Mouse (Mus musculus) heart, postnatal 0 days (tissue): ENCODE data around the gene Rorb. TPM values are rescaled to one million over a fixed set of nuclear protein-coding genes. Genes with fewer than 3 reads are reported as not detected.

Experiments
- ATAC-seq: fragments of 200-750 bp; cut with Nextera tagmentation; 2 replicates; pipeline ENCODE4 v1.8.0; 2017; ENCODE audit warnings: low read depth, moderate number of reproducible peaks, moderate library complexity; ENCODE audit not compliant: insufficient read depth
- DNase-seq: peaks from one replicate; pipeline ENCODE4 v3.0.0-alpha.2; 2016; ENCODE audit warnings: low spot score
- H3K27ac ChIP-seq: fragments of 300-500 bp; sonication (generic); 2 replicates; pipeline ENCODE4 v1.5.1; 2014; ENCODE audit warnings: low read depth, mild to moderate bottlenecking
- H3K27me3 ChIP-seq: fragments of 300-500 bp; sonication (generic); 2 replicates; pipeline ENCODE4 v1.6.1; 2014; ENCODE audit warnings: low read length, mixed read lengths; ENCODE audit not compliant: control insufficient read depth, insufficient read depth
- H3K36me3 ChIP-seq: fragments of 300-500 bp; sonication (generic); replicated peaks from 2 replicates; pipeline ENCODE4 v1.6.1; 2014; ENCODE audit warnings: low read length, mixed read lengths; ENCODE audit not compliant: control insufficient read depth, insufficient read depth
- H3K4me1 ChIP-seq: fragments of 300-500 bp; sonication (generic); 2 replicates; pipeline ENCODE4 v1.6.1; 2014; ENCODE audit warnings: antibody characterized with exemption; ENCODE audit not compliant: control insufficient read depth, insufficient read depth
- H3K4me2 ChIP-seq: fragments of 300-500 bp; sonication (generic); 2 replicates; pipeline ENCODE4 v1.6.1; 2014; ENCODE audit warnings: low read depth, mild to moderate bottlenecking, low read length, moderate library complexity
- H3K4me3 ChIP-seq: fragments of 300-500 bp; sonication (generic); 2 replicates; pipeline ENCODE4 v1.5.1; 2014; ENCODE audit warnings: low read depth, low read length
- H3K9ac ChIP-seq: fragments of 300-500 bp; sonication (generic); replicated peaks from 2 replicates; pipeline ENCODE4 v1.6.1; 2014; ENCODE audit warnings: low read depth, low read length, mixed read lengths
- H3K9me3 ChIP-seq: fragments of 300-500 bp; sonication (generic); replicated peaks from 2 replicates; pipeline ENCODE4 v1.6.1; 2016; ENCODE audit warnings: low read length; ENCODE audit not compliant: control insufficient read depth
- CTCF ChIP-seq: IDR thresholded peaks from 2 replicates; pipeline ENCODE4 v1.5.1; 2016; ENCODE audit warnings: antibody characterized with exemption, control low read depth, low read depth
- EP300 ChIP-seq: IDR thresholded peaks from 2 replicates; pipeline ENCODE4 v1.6.1; 2016; ENCODE audit warnings: antibody characterized with exemption, low read depth
- WGBS: fragments of 180-500 bp; shearing (Covaris S2); extraction: QIAGEN DNeasy Blood & Tissue Kit; methylation state at CpG from one replicate; pipeline ENCODE4 v1.1.7; 2014; 5-methylcytosine and 5-hydroxymethylcytosine counted together
- polyA plus RNA-seq: library from polyadenylated mRNA; unstranded; fragments of >200 nt; fragmentation: Nextera tagmentation; extraction: Ambion mirVana; gene quantifications from 2 replicates; pipeline ENCODE4 v1.2.1, GENCODE M21; 2015
- total RNA-seq: library from RNA; depleted of rRNA; stranded (reverse); fragments of >200 nt; gene quantifications from 2 replicates; pipeline ENCODE4 v1.2.3, GENCODE M21; 2014; ENCODE audit warnings: low replicate concordance

Rorb gene
- total and polyA plus RNA-seq, 2 experiments from 2014 or later = 0.36 TPM; not detected in 1

DNA sequence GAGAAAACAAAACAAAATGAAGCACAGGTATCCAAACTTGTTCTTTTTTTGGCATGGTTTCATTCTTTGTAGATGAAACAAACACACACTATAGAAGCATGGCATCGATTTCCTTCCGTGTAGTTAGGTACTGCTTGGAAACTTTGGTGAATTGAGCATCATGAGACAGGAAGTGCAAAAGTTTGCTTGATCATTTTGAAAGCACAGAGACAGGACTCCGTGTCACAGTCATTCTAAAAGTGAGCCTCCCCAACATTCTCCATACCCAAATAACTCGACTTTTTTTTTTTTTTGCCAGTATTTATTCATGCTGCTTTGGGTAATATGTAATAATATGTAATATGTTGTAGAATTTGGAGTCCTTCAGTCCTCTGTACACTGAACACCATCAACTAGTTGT, 1.2 kb upstream of the Rorb start:
- no peak overlapping the region for H3K27ac ChIP-seq
- H3K9me3 ChIP-seq = no peaks in the 10 kb centered on the region
- H3K36me3 ChIP-seq = no peaks in the 10 kb centered on the region
- 57% methylated on average over 4 of the region's 4 CpGs for WGBS
- H3K27me3 ChIP-seq = peaks cover 16% of the 10 kb centered on the region
- DNase-seq = no peak
- no peak for ATAC-seq
- no peak for TF ChIP-seq CTCF
- no peak for TF ChIP-seq EP300
- peak overlapping the region; percentile 81 for H3K4me2 ChIP-seq
- peaks cover 8% of the 10 kb centered on the region; the same call in 1 of the 2 replicates for H3K4me1 ChIP-seq
- H3K4me3 ChIP-seq = peak overlapping the region; percentile 53; the same call in 1 of the 2 replicates
- no peak overlapping the region for H3K9ac ChIP-seq

DNA sequence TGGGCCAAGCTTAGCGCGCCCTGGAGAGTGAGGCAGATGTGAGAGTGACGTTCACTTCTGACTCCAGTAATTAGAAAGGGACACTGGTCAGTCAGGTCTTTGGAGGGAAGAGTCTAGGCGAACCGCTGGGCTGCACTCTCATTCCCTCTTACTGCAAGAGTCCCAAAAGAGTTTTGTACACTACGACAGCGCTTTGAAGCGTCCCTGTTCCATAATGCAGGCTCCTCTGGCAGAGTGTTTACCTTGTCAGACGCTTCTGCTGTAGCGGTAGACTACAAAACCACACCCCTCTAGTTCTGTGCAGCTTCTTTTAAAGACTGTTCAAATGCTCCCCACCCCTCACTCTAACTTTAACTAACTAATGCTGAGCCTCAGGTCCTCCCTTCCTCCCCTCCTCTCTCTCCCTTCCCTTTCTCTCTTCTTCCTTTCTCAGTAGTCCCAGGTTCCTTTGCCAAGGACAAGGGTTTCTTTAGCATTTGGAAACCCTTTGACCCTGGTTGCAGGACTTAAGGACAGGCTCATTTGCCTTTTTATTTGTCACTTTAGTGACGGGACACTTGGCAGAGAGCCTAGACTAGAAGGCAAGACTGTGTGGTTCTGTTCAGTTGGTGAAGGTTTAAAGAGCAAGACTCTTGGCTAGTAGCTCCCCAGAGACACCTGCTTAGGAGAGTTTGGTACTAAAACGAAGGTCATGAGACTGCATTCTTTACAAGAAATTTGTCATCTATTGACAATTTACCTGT, 603 bp upstream of the Rorb start:
- DNase-seq (no peak), ATAC-seq (peak; percentile 70)
- H3K9ac ChIP-seq = peak overlapping the region; percentile 31; the same call in 1 of the 2 replicates
- H3K4me3 ChIP-seq = peak overlapping the region; percentile 53
- H3K27ac ChIP-seq = peak overlapping the region; percentile 47
- peak overlapping the region; percentile 81 for H3K4me2 ChIP-seq
- H3K4me1 ChIP-seq = peaks cover 8% of the 10 kb centered on the region; the same call in 1 of the 2 replicates
- no peak for TF ChIP-seq CTCF
- TF ChIP-seq EP300 = no peak
- H3K27me3 ChIP-seq = peaks cover 16% of the 10 kb centered on the region
- H3K36me3 ChIP-seq = no peaks in the 10 kb centered on the region
- 3% methylated on average over 12 of the region's 12 CpGs for WGBS
- H3K9me3 ChIP-seq = no peaks in the 10 kb centered on the region

DNA sequence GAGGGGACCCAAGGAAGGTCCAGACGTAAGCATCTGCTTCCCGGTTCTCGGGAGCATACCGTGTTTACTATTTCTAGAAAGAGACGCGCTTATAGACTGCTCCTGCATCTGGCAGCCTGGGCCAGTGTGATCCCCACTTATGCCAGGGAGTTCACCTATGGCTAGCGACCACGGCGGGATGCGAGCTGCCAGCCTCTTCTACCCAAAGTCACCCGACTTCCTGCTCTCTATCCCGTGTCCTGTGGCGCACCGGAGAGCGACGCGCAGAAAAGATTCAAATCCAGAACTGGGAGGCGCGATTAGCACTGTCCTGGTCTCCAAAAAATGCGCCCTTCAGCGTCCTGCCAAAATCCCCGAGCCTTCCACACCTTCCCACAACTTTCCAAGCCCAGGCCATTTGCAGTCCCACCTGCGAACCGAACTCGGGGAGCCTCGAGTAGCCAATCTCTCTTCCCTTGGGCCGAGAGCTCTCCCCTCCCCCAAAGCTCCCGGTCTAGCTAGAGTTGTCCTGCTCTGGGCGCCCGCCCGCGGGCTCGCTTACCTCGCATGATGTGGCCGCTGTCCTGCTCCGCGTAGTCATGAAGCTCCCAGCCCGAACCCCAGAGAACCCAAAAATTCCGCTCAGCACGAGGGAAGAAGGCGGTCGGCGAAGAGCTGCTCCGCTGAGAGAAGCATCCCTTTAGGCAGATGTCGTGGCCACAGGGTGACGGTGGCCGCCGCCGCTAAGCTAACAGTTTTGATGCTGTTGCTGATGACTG, 806 bp downstream of the Rorb start:
- H3K27ac ChIP-seq = peak overlapping the region; percentile 61
- DNase-seq (no peak), ATAC-seq (peak; percentile 37)
- H3K27me3 ChIP-seq = peaks cover 16% of the 10 kb centered on the region
- peak overlapping the region; percentile 53 for H3K4me3 ChIP-seq
- WGBS = 2% methylated on average over 49 of the region's 49 CpGs
- TF ChIP-seq EP300 = no peak
- TF ChIP-seq CTCF = no peak
- H3K9me3 ChIP-seq = no peaks in the 10 kb centered on the region
- peak overlapping the region; percentile 40 for H3K9ac ChIP-seq
- no peaks in the 10 kb centered on the region for H3K36me3 ChIP-seq
- H3K4me1 ChIP-seq = peaks cover 8% of the 10 kb centered on the region; the same call in 1 of the 2 replicates
- H3K4me2 ChIP-seq = peak overlapping the region; percentile 81

DNA sequence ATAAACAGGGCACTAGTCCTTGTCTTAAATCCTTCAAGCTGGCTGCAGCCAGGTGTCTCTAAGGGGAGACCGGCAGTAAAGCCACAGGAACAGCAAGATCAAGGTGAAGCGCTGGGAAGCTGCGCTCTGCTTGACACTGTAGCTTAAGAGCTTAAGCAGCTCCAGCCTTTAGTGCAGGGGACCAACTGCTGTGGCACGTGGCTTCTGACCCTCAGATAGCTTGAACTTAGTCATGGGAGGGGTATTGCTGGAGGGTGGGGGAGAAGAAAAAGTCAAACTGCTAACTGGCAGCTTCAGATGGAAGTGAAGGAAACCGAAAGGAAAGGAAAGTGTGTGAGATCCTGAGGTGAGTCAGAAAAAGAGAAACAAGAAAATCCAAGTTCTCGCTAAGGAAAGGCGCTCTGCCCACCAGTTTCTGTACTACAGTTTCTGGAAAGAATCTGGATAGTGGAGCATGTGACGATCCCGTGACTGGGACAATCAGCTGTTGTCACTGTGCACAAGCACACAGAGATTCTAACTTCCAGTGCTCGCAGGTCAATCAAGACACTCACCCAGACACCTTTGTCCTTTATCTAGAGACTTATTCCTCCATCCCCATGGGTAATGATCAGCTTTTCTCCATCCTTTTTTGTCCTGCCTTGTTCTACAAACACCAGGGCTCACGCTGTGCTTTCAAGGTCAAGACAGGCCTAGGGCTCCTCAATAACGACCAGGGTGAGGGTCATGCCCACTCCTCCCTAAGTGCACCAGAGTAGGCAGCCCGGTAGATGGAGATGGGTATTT, 2.2 kb downstream of the Rorb start:
- Histone ChIP-seq H3K27me3 (peaks cover 16% of the 10 kb centered on the region), H3K36me3 (no peaks in the 10 kb centered on the region), H3K27ac (no peak overlapping the region), H3K9ac (no peak overlapping the region), H3K4me2 (no peak overlapping the region), H3K9me3 (no peaks in the 10 kb centered on the region), H3K4me1 (peaks cover 8% of the 10 kb centered on the region; the same call in 1 of the 2 replicates), H3K4me3 (no peak overlapping the region)
- DNase-seq (no peak), ATAC-seq (no peak)
- 52% methylated on average over 13 of the region's 13 CpGs for WGBS
- TF ChIP-seq CTCF (no peak), EP300 (no peak)

DNA sequence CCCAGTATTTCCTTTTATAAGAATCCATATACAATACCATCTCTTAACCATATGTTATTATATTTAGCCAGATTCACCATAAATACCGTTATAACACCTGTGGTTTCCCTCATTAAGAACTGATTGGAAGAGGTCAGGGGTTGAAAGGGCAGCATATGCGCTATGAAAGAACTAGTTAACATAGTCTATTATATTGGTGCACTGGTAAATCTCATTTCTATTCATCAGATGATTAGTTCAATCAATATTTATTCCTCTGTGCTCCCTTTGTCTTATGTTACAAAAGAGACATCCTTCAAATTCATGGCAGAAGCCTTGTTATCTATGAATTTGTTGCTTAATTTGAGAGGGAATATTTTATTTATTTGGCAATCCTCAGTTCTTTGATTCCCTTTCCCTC, 6.4 kb downstream of the Rorb start:
- TF ChIP-seq EP300 (no peak), CTCF (no peak)
- Histone ChIP-seq H3K36me3 (no peaks in the 10 kb centered on the region), H3K4me2 (no peak overlapping the region), H3K27me3 (peaks cover 14% of the 10 kb centered on the region), H3K9ac (no peak overlapping the region), H3K9me3 (no peaks in the 10 kb centered on the region), H3K4me3 (no peak overlapping the region), H3K4me1 (peaks cover 3% of the 10 kb centered on the region; the same call in 1 of the 2 replicates), H3K27ac (no peak overlapping the region)
- no peak for ATAC-seq
- 87% methylated on average over 2 of the region's 2 CpGs for WGBS
- DNase-seq = no peak
